Mouse (Mus musculus): ENCODE data around the gene Sdhaf2.
"Not testable (repeated sequence)": the region's sequence is repeated elsewhere in the genome, so short reads cannot be mapped to it uniquely, and the experiment has no call there.

The Sdhaf2 gene

DNA sequence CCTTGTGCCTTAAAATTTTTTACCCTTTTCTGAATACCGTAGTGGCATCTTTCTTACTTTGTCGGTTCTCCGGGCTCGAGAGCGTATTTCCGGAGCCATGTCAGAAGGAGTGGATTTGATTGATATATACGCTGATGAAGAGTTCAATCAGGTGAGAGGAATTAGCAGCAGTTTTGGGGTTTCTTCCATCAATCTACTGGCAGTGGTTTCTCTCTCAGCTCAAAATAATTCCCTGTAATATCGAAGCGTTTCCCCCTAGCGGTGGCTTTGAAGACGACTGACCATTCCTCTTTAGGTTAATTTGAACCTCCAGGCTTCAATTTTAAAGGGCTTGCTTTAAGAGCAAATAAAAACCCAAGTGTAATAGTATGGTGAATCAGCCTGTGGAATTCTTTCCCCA is at the start of gene Sdhaf2:
Gene Sdhaf2, minus strand, starts transcription at position 233 of the 400 bp plus-strand sequence.
- DNase-seq (ENCODE audit: extremely low spot score, low read depth, low spot score) = peak; percentile 35

DNA sequence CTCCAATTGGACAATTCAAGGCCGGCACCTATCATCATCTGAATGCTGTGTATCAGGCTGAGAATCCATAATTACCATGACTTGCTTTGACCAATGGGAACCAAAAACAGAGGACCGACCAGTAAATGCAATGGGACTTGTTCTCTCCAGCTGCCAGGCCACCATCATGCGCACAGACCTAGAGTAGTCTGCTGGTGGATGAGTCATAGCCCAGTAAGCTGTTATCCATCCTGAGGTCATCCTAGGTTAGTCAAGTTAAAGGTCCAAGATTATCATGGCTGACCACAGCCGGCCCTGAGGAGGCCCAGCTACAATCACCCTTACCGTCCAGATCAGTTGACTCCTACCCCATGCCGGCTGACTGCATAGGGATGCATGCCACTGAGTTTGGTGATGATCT is 43.7 kb upstream of the Sdhaf2 start:
- DNase-seq (ENCODE audit: extremely low spot score, low read depth, low spot score) = no peak

DNA sequence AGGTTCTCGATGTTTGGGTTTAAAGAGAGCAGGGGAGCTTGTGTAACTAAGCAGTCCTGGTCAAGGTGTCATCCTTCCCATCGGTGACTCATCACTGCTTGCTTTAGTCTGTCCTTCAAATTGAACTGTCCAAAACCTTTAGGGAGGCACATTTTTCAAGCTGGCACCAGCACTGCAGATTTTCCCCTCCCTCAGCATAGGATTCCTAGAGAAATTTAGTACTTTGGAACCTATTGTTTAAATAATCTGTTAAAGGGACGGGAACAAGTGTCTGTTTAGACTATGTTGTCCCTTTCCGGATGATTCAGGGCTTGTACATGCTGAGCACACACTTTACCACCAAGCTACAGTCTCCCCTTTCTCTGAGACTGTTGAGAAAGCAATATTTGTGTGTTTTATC is 39.3 kb upstream of the Sdhaf2 start:
- no peak for DNase-seq (ENCODE audit: extremely low spot score, low read depth, low spot score)

DNA sequence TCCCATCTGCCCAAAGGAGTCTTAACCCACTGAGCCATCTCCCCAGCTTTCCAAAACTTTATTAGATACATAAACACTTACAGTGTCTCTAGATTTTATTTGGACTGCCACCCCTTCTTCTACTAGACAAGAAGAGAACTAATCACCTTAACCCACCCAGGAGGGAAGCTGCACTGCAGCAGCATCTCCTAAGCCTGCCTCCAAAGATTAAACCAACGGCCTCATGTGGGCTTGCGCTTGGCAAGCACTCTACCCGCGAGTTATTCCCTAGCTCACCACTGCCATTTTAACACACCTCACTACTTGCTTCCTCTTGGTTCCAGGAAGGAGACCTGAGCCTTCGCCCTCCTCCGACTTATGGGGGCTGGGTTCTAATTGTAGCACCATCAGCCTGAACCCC is 38.3 kb upstream of the Sdhaf2 start:
- no peak for DNase-seq (ENCODE audit: extremely low spot score, low read depth, low spot score)

DNA sequence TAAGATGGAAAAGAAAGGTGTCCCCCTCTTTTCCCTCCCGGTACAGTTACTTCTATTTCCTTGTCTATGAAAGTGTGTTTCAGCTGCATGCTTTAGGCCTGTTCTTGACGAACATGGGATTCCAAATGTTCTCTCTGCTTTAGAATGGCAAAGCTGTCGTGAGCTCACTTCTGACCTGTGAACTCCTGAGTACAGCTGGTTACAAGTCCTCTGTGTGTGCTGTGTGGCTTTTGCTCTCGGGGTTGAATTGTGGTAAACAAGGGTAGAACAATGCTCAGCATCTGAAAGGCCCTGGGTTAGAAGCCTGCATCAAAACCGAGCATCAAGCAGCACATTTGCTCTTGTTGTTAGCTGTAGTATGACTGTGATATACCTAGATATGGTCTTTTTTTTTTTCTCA is 36.4 kb upstream of the Sdhaf2 start:
- DNase-seq (ENCODE audit: extremely low spot score, low read depth, low spot score) = no peak

DNA sequence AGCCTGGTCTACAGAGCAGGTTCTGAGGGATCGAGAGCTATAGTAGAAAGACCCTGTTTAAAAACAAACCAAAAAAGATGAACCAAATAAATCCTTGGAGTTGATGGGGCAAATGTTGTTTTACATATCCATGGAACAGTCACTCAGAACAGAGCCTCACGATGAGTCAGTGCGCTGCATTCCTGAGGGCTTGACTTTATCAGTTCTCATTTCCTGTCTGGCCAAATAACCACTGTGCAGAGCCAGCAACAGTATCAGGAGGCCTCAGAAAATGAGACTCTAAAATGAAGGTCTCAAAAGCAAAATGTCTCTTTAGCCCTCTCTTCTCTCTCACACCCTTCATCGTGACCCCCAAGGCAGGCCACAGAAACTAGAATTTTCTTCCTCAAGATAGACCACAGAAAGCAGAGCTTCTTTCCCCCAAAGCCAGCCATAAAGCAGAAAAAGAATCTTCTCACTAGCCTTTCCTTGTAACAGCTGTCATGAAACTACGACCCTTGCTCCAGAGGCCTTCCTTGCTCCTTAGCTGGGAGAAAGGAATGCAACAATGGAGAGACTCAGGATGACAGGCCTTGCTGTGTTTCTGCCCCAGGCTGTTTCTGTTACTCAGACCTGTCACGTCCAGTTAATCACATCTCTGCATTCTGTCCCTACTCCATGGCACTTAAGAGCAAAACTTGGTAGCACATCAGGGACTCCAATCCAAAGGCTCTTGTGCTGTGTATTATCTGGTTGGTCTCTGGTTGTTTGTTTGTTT is 35.8 kb upstream of the Sdhaf2 start:
- DNase-seq (ENCODE audit: extremely low spot score, low read depth, low spot score) = no peak

DNA sequence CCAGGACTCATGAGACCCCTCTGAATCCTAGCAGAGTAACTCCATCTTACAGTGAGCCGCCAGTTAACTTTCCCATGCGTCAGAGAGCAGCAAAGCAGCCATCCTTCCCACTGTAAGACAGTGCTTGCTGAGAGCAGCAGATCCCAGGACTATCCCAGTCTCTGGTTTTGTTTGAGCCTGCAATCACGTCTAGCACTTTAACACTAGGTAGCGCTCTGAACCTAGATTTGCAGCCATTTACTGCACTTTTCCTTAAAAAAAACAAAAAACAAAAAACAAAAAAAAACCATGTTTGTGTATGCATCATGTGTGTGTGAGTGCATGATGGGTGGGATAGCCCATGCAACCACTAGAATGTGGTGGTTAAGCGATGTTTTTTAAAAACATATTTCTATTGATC is 34.2 kb upstream of the Sdhaf2 start:
- no peak for DNase-seq (ENCODE audit: extremely low spot score, low read depth, low spot score)

DNA sequence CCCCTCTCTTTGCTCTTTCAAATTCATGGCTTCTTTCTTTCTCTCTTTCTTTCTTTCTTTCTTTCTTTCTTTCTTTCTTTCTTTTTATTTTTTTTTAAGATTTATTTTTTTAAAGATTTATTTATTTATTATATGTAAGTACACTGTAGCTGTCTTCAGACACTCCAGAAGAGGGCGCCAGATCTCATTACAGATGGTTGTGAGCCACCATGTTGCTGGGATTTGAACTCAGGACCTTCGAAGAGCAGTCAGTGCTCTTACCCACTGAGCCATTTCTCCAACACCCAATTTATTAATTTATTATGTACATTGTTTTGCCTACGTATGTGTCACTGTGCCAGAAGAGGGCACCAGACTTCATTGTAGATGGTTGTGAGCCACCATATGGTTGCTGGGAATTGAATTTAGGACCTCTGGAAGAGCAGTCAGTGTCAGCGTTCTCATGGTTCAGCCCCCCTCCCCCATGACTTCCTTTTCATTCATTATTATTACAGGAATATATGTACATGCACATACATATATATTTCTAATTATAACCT is 32.0 kb upstream of the Sdhaf2 start:
- not testable (repeated sequence) for DNase-seq (ENCODE audit: extremely low spot score, low read depth, low spot score)

DNA sequence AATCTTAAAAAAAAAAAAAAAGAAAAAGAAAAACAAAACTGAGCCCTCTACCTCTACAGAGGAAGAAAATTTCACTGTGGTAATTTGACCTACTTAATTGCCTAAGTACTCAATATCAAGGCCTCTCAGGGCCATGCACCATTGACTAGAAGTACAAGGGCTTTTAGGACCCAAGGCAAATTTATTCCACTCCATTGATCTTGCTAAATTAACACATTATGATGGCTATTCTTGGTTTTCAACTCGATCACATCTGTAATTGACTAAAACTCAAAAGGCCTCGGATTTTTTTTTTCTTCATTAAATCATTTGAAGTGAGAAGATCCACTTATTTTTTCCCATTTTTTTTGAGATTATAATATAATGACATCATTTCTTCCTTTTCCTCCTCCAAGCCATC is 31.5 kb upstream of the Sdhaf2 start:
- no peak for DNase-seq (ENCODE audit: extremely low spot score, low read depth, low spot score)

DNA sequence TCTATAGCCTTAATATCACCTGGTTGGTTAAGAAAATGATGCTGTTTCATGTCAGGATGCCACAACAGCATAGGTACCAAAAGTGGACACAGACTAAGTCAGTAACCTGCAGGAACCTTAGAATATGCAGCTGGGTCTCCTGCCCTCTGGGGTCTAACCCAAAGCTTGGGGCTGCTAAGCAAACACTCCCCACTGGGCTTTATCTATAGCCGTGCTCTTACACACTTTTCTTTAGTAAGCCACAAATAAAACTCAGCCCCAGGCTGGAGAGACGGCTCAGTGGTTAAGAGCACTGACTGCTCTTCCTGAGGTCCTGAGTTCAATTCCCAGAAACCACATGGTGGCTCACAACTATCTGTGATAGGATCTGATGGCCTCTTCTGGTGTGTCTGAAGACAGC is 31.1 kb upstream of the Sdhaf2 start:
- DNase-seq (ENCODE audit: extremely low spot score, low read depth, low spot score) = no peak

DNA sequence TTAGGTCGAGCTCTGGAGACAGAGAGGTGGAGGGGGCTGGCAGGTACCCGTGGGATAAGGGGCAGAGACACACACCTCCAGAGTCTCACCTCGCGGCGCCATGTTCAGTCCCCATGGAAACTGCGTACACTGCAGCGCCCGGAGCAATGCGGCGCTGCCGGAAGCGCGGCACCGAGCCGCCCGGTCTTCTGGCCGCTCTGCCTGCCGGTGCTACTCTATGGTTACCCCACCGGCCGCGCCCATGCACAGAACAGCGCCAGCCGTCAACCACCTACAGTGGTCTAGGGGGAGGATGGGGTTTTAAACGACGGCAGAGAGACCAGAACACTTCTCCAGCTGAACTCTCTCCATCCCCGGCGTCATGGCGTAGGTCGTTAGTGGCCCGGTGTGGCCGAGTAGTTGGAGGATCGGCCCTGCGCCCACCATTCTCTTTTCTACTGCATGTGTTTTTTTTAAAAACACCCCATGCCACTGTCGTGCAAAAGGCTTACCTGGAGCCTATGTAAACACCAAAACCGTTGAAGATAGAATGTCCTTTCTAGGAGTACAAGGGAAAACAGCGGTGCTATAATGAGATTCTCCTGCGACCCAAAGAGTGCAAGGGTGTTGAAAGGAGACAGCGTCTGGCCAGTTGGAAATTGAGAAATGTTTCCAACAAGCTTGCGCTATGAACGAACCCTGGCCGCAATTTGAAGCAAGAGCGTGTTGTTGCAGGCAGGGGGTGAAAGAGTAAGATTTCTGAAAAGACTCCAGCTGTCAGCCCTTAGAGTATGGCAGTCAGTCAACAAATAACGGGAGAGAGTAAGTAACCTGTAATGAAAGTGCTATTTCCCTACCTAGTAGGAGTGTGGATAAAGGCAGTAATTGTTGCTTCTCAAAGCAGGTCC is 29.9 kb upstream of the Sdhaf2 start, which contains the start of gene Tmem216:
Gene Tmem216, minus strand, starts transcription at position 615 of the 887 bp plus-strand sequence.
- no peak for DNase-seq (ENCODE audit: extremely low spot score, low read depth, low spot score)

DNA sequence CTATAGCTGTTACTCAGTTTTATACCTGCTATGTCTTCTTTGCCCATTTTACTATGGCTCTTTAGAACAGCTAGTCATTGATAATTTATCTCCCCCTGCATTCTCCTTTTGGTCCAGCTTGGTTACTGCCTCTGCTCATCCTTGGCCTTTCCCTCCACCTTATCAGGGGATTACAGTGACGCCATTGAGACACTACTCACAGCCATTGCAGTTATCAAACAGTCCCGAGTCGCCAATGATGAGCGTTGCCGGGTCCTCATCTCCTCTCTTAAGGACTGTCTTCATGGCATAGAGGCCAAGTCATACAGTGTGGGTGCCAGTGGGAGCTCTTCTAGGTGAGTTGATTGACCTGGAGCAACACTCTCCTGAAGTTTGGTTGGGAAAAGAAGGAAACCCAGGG is 13.5 kb upstream of the Sdhaf2 start:
- no peak for DNase-seq (ENCODE audit: extremely low spot score, low read depth, low spot score)

DNA sequence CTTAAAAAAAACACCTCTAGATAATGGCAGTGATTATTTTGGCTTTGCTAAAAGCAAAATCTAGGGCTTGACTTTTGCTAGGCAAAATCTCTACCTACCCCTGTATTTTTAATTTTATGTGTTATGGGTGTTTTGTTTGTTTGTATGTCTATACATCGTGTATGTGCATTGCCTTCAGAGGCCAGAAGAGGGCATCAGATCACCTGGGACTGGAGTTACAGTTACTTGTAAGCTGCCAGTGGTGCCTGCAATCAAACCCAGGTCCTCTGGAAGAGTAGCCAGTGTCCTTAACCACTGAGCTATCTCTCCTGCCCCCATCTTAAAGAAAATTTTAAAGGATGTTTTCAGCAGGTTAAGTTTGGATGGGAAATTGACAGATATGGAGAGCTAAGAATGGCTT is 4.1 kb upstream of the Sdhaf2 start:
- no peak for DNase-seq (ENCODE audit: extremely low spot score, low read depth, low spot score)

DNA sequence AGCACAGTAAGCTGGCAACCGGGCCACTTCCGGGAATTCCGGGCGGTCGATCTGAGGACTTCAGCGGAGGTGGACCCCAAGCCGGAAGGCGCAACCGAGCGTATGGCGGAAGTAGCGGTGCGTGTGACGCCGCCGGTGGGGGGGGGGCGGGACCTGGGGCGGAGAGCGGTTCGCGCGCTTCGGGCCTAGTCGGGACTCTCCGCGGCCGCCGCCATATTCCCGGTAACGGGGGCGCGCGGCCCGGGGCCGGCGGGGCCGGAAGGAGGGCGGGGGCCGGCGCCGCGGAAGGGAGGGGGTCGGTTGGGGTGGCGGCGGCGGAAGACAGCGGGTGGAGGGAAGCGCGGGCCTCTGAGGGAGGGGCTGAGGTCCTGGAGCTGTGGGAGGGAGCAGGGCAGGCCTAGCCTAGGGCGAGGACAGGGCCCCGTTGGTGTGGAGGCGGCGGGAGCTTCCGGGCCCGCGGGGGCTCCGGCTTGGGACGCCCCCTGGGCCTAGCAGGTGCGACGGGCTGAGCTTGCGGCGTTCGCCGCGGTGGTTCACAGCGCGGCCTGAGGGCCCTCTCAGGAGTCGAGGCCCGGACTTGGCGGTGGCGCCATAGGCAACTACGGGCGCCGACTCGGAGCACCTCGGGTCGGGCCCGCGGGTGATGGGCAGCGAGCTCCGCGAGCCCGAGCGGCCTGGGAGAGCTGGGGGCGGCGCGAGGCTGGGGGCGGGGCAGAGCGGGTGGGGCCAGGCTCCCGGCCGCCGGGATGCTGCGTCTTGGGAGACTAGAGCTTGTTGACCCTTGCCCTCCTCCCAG is 638 bp downstream of the Sdhaf2 start, which contains the start of gene Cpsf7:
Gene Cpsf7, plus strand, starts transcription at position 161 of the 796 bp plus-strand sequence.
- DNase-seq (ENCODE audit: extremely low spot score, low read depth, low spot score) = peak; percentile 66

DNA sequence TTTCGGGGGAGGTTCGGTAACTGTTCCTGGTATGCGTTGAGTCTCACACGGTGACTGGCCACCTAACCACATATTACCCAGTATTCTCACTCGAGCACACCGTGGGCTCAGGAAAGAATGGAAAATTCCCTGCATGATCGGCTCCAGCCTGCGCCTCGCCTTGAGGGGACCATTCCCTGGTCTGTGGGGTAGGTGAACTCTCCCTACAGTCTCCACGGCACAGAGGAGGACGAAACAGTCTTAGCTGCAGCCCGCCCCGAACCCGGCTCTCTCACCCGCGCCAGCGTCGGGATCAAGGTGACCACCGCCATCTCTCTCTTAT is 1.2 kb downstream of the Sdhaf2 start:
- no peak for DNase-seq (ENCODE audit: extremely low spot score, low read depth, low spot score)

DNA sequence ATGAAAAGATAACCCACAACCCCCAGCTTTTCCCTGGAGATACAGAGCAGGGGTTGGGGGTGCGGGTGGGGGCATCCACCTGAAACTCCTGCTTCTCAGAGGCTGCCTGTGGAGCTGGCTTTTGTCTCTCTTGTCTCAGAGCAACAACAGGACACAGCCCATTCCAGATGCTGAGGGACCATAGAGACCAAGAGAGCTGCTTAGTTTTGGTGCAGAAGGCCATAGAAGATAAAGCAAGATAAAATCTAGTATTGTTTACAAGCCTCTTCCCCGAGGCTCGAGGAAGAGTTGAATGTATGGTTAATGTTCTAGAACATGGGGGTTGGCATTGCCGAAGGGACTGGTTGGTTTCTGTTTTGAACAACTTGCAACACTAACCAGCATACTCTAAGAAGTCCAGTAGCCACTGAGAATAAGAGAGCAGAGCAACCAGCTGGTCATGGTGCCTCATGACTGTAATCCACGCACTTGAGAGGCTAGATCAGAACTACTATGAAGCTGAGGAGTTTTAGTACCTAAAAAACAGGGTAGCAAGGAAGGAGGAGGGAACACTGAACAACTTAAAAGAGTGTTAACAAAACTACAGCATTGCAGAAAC is 2.4 kb downstream of the Sdhaf2 start:
- no peak for DNase-seq (ENCODE audit: extremely low spot score, low read depth, low spot score)

DNA sequence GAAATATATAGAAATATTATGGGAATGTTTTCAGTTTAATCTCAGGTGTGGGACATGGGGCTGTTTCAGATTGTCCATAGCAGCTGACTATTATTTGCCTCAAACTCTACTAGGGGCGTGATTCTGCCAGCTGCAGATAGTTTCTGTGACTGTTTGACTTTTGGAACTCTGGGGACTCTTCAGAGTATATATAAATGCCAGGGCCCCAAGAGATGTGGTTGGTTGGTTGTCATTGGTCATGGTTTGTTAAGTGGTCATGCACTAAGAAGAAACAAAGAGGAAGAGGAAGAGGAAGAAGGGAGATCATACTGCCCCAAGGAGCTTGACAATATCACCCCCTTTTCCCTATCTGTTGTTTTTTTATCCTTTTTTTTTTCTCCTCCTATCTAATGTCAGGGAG is 4.0 kb downstream of the Sdhaf2 start:
- no peak for DNase-seq (ENCODE audit: extremely low spot score, low read depth, low spot score)

DNA sequence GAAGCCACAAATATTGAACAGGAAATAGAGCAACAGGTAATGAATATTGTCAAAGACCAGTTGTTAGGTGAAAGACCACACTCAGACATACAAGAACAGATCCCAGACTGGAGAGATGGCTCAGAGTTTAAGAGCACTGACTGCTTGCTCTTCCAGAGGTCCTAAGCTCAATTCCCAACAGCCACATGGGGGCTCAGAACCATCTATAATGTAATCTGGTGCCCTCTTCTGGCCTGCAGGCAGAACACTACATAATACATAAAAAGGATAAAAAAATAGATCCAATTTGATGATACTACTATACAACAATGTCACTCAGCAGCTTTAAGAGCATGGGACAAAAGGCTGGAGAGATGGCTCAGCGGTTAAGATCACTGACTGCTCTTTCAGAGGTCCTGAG is 5.6 kb downstream of the Sdhaf2 start:
- DNase-seq (ENCODE audit: extremely low spot score, low read depth, low spot score) = no peak

DNA sequence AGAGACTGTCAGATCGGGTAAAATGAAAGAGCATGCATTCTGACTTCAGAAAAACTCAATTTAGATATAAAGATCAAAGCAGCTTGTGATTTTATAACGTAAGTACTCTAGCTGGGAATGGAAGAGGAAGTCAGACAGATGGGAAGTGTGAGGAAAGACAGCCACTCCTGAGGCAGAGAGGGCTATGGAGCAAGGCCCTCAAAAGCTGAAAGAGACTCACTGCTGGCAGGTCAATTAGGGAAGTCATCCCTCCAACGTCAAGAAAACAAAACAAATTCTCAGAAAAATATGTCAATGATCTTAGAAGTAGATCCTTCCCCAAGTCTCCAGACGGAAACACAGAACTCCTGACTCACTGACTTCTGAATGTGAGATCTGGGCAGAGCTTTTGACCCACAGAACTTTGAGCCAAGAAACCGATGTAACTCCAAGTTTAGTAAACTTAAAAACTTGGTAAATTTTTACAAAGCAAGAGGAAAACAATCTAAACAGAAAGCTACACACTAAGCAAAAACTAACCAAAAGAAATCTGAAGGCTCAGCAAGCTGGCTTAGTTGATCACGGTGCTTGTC is 15.1 kb downstream of the Sdhaf2 start:
- no peak for DNase-seq (ENCODE audit: extremely low spot score, low read depth, low spot score)

DNA sequence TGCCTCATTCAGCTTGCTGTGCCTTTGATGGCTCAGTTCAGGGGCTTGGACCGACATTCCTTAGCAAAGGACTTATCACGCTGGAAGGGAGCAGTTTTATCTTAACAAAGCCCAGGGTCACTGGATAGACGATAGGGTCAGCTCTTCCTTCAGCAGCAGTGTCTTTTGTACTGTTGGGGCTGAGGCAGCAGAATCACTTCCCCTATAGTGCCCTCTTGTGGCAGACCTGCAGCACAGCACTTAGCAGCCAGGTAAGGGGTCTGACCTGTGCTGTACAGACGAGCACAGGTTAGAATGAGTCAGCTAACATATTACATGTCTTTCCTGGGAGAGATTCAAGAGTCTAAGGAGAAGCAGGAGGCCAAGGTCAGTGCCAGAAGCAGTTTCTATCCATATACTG is 23.4 kb downstream of the Sdhaf2 start:
- no peak for DNase-seq (ENCODE audit: extremely low spot score, low read depth, low spot score)
